Mouse (Mus musculus) gastrocnemius, postnatal 36 days (tissue): Measurements from ENCODE around the gene Ccl20. TPM values are rescaled to one million over a fixed set of nuclear protein-coding genes. Genes with fewer than 3 reads are reported as not detected.

Experiments
- DNase-seq, 2 experiments: peaks; one replicate each; pipeline ENCODE4 v3.0.0; 2022
- intact Hi-C: fragments of 180-260 bp; cut with DNase I; formaldehyde crosslinking; loops from one replicate; pipeline ENCODE4 v1.15.1; 2025
- long read RNA-seq, 2 experiments: library from polyadenylated mRNA; stranded (forward); transcript quantifications; one replicate each; pipeline ENCODE4 v2.0.0; 2021
- total RNA-seq, 2 experiments: library from RNA; stranded (reverse); gene quantifications; 2 replicates each; pipeline ENCODE4 v1.2.3; 2021

Ccl20 gene
- total RNA-seq, result not detected
- long read RNA-seq, experiment 1, result 0 reads
- long read RNA-seq, experiment 2, result 0 reads

DNA sequence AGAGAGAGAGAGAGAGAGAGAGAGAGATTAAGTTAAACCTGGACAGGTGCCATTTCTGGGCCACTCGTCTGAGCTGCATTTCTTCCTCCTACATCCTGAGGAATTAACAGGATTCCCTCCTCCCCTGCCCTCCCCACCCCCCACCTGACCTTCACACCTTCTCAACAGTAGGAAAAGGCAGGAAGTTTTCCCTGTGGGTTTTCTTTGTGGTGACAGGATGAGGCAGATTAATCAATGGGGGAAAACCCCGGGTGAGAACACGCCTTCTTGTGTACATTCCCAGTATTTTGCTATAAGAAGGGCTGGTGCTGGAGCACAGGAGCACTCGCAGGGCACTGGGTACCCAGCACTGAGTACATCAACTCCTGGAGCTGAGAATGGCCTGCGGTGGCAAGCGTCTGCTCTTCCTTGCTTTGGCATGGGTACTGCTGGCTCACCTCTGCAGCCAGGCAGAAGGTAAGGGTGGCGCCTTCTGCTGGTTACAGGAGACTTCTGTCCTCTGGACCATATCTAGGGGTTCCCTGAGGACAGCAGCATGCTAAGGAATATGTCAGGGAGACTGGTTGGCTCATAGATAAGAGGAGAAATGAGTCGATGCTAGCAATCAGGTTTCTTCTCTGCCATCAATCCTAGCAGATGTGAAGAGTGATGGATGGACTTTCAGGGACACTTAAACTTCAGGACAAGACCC, at the start of gene Ccl20:
Gene Ccl20, plus strand, starts transcription at position 320 of the 691 bp plus-strand sequence.
- intact Hi-C loops, result no loop called here
- no peak for DNase-seq

DNA sequence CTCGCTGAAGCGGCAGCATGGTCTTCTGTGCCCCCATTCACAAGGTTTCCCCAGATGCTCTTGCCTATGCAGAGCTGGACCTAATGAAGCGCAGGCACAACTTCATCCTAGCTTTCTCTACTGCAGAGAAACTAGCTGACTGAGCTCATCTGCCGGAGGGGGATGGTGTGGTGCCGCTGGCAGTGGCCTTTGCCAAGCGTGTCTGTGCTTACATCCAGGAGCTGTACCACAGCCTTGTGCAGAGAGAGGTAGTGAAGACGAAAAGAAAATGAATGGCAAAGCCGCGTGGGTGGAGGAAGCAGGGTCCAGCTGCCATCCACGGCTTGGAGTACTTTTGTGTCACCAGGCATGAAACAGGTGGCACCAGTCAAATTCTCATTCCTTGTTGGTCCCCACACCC, 49.4 kb upstream of the Ccl20 start:
- intact Hi-C loops, result no loop called here
- DNase-seq, result no peak

DNA sequence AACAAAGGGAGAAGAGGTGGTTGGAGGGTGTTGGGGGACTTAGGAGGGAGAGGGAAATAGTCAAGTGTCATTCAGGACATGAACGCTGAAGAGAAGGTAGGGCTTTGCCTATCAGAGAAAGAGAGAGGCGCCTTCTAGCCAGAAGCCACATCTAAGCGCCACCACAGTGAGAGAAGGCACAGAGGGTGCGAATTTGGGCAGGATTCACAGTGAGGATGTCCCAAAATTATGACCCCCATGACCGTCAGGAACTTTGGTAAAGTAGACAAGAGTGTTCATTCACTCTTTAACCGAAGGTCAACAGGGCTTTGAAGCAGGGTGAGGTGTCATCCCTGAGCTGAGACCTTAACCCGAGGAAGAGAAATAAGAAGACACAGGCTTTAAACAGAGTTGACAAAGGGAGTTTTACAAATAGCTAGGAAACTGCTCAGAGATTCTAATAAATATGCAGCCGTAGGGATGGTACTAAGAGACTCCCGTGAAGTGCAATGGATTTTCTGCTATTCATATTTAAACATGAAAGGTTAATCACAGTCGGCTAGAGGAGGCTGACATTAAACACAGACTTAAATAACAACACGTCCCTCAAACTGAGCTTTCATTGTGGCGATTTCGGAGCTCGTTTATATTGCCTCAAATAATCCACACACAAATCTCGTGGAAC, 40.9 kb upstream of the Ccl20 start:
- DNase-seq, result no peak
- intact Hi-C loops, result loop anchor here (10.0 kb wide), 1 partner anchor 291 kb away; no protein-coding TSS in a partner anchor

DNA sequence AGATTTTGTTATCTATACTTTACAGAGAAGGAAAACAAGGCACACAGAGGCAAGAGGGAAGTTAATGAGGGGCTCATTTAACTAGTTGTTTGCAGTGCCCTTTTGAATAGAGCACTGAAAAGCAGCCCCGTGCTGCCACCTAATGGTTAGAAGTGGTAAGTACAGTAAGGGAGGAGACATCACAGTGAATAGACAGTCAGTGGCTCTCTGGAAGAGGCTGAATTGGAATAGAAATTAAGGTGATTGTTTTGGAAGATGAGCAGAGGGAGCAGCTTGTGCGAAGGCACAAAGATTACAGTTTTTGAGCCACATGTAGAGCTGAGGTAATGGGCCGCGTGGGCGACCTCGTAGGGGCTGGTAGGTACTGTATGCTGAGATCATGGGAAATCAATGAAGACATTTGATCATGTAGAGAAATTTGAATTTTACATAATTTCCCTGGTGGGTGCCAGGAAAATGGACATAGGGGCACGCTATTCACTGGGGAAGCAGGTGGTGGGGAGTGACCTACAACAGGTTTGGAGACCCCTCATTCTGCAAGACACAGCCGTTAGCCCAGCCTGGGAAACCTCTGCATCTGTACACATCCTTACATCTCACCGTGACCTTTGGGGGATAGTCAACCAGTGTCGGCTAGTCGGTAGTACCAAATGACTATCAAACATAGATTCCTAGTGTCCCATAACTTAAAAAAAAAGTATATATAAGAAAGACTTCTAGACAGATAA, 40.2 kb upstream of the Ccl20 start:
- intact Hi-C loops, result loop anchor here (10.0 kb wide), 1 partner anchor 292 kb away; no protein-coding TSS in a partner anchor

DNA sequence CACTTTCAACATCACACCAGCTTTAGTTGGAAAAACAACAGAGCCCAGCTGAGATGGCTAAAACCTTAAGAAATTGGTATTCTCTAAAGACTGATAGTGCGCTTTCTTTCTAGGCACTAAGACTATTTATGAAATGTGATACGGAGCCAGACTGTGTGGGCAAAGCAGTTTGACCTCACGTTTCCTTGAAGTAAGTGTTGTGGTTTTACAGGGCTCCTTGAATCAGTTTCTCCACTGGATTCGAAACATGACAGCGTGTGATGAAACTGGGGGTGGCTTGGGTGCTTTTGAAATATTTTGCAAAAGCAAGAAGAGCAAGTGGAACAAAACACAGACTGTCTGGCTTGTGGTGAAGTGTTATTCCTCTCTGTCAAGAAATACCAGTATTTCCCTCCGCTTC, 39.5 kb upstream of the Ccl20 start:
- no peak for DNase-seq
- intact Hi-C loops, result loop anchor here (10.0 kb wide), 1 partner anchor 292 kb away; no protein-coding TSS in a partner anchor

More for the DNA sequence above, 40.2 kb upstream of the Ccl20 start:
- no peak for DNase-seq

DNA sequence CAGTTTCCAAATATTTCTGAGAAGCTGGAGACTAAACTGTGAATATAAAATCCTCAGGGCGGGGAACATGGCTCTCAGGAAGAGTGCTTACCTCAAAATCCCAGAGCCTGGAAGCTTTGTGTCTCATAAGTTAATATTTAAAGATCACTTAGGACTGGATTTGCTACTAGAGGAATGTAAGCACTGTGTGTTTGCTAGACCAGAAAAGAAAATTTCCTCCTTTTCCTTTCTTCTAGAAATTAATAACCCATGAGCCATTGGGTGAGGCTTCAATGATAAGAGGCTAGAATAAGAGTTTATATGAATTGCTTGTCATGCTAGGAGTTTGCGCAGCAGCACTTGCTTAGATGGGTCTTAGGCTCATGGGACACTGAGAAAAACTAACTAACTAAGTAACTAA, 31.8 kb upstream of the Ccl20 start:
- no peak for DNase-seq
- intact Hi-C loops, result no loop called here

DNA sequence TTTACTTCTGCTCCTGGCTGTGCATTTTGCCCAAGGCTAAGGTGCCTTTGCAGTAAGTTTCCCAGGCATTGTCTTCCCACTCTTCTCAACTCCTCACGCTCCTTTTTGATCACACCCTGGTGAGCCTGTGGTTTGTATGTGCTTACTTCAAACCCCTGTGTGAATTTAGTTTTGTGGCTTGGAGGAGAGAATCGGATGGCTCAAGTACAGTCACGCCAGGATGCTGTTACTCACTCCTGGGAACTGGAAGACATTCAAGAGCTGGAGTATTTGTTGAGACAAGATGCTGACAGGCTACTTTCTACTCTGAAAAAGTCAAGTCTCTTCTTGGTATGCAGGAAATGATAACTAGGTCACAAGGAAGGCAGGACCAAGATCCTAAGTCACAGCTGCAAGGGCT, 25.3 kb upstream of the Ccl20 start:
- intact Hi-C loops, result no loop called here
- DNase-seq, result no peak

DNA sequence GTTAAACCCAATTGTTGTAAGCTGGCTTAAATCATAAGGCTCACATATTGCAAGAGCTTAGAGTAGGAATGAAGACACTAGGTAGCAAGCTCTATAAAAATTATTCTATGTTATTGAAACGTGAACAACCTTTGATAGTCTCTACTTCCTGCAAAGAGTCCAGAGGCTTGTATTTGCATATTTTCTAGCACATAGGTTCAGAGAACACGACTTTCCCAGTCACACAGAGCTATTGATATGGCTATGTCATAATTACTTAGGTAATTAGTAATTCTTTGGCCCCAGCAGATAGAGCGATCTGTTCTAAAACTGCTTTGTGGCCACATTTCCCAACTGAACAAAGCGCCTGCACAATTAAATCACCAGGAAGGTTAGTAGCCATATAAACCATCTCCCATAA, 19.6 kb upstream of the Ccl20 start:
- intact Hi-C loops, result no loop called here

DNA sequence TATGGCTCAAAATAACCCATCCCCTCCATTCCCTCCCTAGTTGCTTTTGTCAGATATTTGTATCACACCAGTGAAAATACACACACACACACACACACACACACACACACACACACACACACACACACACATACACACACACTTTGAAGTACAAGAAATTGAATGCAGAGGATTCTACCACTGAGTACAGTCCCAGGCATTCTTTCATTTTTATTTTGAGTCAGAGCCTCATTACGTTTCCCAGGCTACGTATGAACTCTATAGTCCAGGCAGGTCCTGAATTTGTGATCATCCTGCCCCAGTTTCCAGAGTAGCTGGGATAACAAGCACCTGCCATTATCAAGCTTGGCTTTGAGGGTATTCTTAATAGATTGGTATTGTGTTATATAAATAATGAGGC, 17.4 kb upstream of the Ccl20 start:
- intact Hi-C loops, result no loop called here
- DNase-seq, result no peak

More for the DNA sequence above, 19.6 kb upstream of the Ccl20 start:
- DNase-seq, result no peak

DNA sequence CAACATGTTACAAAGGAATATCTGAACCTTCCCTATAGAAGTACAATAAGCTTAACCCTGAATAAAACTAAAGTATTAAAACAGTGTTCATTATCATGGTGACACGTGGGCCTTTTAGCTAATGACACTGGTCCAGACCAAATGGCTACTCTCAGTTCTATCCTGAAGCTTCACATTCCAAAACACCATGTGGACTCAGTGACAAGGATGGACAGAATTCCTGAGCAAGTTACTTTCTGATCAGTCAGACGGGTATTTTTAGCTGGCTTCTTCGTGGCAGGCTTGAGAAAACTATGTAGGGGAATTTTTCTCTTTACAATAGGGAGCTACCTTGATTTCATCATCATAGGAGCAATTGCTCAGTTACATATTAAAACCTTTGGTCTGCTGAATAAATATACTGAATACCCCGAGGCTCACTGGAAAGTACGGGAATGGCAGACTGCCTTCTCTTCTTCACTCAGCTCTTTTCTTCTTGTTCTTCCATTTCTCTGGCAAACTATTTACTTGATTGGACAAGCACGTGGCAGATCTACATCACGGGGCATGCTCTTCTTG, 16.9 kb upstream of the Ccl20 start:
- no peak for DNase-seq
- intact Hi-C loops, result no loop called here

DNA sequence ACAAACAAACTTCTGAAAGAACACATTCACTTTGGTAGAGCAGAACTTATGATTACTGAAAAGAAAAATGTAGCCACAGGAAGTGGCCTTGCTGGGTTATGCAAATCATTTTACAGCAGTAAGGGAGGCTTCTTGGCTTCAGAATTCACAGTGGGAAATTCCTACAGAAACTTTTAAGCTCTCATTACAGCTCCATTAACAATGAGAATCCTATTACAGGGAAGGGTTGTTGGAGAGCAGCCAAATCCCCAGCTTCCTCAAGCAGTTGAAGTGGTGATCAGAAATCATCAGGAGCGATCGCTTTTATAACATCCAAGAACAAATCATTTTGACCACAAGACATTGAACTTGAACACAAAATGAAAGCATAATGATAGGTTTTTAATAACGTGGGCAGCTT, 14.7 kb upstream of the Ccl20 start:
- DNase-seq, result no peak
- intact Hi-C loops, result no loop called here

DNA sequence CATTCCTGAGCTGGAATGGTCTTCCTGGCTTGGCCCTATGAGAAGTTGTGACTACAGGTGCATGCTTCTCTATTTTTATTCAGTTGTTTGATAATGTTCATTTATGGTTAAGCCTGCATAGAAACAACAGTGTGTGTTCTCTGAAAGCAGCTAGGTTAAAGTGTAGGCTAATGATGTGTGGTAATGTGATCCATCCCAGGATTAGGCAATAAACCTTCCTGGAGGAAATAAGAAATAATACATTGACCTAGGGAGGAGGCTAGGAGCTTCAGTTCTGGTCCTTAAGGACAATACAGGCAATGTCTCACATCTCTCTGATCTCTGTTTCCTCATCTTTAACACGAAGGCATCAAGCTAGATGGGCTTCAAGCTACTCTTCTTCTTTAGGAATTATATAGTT, 11.1 kb upstream of the Ccl20 start:
- no peak for DNase-seq
- intact Hi-C loops, result no loop called here

DNA sequence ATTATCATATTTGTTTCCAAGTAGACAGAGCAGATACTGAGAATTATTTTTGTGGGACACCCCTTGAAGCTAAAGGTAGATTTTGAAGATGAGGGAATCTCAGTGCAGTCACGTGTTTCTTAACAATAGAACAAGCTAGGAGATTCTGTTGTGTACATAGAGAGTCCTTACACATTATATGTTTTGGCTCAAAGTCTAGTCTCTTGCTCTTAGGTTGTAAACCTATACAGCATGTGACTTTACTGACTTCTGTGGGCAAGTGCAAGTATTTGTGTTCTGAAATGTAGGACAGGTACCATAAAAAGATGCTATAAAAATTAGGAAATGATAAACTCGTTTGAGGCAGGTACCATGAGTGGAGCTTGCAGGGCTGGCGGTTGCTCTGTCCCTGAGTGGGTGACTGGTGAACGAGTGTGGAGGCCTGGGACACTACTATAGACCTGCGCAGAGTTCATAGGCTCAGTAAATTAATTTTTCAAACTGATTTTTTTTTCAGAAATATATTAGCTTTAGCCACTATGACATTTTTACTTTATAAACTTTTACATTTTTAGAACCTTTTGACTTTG, 9.1 kb upstream of the Ccl20 start:
- DNase-seq, result no peak
- intact Hi-C loops, result no loop called here

DNA sequence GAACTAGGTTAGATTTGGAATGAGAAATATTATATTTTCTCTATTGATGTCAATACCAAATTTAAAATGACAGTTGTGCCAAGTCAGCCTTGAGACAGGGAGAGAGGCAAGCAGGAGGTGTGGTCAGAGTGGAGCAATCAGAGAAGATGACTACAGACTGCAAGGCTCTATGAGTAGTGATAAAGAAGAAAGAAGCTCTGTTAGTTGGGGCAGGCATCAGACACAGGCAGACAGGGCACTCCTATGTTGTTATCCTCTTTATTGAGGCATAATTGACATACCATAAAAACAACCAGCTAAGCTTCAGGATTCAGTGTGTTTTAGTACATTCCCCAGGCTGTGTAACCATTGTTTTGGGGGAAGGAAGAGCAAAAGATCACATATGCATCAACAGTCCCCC, 5.6 kb upstream of the Ccl20 start:
- intact Hi-C loops, result no loop called here
- DNase-seq, result no peak

DNA sequence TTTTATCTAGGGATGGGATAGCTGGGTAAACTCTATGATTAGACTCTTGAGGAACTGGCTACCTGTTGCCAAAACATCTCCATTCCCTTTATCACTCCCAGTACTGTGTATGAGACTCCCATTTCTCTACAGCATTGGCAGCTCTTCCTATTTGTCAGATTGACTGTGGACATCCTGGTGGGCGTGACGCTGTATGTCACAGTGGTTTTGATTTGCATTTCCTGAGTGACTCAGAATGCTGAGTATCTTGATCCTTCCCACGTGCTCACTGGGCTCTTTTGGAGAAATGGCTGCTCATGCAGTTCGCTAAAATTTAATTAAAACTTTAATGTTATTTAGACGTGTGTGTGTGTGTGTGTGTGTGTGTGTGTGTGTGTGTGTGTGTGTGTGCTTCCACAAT, 4.8 kb upstream of the Ccl20 start:
- DNase-seq, result no peak
- intact Hi-C loops, result no loop called here

DNA sequence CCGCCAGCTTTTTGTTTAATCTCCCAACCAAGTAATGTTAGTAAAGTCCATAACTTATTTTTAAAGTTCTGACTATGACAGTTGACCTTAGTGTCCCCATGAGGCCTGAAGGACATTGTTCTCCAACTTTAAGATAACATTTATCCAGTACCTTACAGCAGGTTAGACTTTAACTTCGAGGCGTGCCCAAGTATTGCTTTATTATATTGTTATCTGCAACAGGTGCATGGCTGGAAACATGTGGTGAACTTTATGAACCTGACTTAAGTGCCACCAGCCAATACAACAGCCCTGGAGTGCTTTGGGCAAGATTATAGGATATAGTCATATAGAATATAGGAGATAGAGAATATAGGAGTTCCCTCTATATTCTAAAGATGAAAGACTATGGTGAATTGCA, 651 bp downstream of the Ccl20 start:
- intact Hi-C loops, result no loop called here
- DNase-seq, result no peak

DNA sequence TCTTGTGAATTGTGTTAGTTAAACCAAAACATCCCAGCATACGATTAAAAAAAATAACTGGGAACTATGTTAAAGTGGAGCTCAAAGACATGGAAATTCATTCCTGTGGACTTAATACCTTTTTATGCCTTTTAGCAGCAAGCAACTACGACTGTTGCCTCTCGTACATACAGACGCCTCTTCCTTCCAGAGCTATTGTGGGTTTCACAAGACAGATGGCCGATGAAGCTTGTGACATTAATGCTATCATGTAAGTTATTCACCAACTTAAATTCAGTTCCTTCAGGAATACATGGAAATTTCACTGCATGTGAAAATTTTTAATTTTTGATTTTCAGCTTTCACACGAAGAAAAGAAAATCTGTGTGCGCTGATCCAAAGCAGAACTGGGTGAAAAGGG, 1.1 kb downstream of the Ccl20 start:
- intact Hi-C loops, result no loop called here
- DNase-seq, result no peak

DNA sequence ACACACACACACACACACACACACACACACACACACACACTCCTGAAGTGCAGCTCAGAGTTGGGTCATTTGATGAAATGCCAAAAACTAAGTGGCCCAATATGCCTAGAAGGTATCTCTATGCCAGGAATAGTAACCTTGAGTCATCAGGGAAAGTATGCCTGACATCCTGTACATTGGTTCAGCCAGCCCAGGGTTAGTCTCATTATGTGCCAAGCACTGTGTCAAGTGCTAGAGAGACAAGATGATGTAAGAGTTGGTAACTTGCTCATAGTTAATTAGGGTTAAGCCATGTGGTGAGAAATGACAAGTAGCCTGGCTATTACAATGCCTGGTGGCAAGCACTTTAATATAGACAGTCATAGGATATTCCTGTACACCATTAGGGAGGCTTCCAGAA, 3.3 kb downstream of the Ccl20 start:
- DNase-seq, result no peak
- intact Hi-C loops, result no loop called here

DNA sequence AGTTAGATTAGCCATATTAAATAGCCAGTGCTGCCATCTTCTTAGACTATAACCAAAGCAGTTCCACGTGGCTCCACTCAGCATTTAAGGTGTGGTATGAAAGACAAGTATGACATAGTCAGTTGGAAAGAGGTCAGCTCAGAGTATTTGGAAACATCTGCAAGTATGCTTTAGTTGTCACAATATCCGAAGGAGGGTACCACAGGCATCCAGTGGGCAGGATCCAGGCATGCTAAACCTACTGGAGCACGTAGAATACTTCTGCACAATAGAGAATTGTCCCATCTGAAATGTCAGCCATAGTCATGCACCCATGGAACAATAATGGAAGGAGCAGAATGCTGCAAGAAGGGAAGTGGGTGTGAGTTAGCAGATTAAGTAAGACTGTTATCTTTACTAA, 3.7 kb downstream of the Ccl20 start:
- no peak for DNase-seq
- intact Hi-C loops, result no loop called here

DNA sequence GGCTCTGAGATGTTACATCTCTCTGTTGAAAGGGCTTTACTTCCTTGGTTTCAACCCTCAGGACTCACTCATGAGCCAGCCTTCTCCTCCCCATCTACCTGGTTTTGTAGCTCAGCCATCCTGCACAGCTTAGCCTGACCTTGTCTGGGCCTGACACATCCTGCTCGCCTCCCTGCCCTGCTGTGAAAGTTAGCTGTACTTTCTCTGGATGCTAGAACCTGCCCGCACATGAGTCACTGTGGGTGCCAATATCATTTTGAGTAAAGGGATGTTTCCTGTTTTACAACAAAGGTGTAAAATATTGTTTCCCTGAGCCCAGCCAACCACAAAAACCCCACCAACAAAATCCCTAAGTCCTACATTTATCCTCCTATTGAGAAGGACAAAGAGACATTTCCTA, 6.6 kb downstream of the Ccl20 start:
- intact Hi-C loops, result no loop called here
- no peak for DNase-seq

DNA sequence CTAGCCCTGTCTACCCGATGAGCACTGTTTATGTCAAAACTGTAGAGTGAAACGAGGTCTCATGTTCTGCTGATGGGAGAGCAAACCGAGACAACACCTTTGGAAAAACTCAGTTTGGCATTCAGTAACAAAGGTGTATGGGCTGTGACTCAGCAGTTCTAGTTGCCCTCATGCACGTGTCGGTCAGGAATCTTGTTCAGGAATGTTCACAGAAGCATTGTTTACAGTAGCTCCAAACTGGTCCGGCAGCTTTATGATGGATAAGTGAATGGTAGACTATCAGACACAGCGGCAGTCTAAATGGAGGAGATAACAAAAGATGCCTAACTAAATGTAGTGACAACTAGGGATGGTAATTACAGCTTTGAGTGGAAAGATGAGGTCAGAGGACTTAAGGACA, 19.3 kb downstream of the Ccl20 start:
- intact Hi-C loops, result no loop called here
- no peak for DNase-seq
